Mouse (Mus musculus) megakaryocyte progenitor cell, adult 5-6 weeks (primary cell): ENCODE measurements at regions not wholly inside any gene's neighbourhood (a gene's known extent, or its start where the extent isn't known, plus 50 kb on each side); places are given as distances from the start of the nearest gene placed in this dataset.
A peak's percentile ranks its signal among the peaks of the same experiment; 100 is the strongest.

ENCODE experiments used
- ATAC-seq: replicated peaks from 2 replicates; pipeline ENCODE4 v1.8.0; 2016; ENCODE audit warnings: mild to moderate bottlenecking, moderate TSS enrichment, inconsistent platforms; ENCODE audit not compliant: poor library complexity

GRCm38 (mm10) chr1:13424524-13424923 is 2010.6 kb downstream of the A830018L16Rik start:
- ATAC-seq: peak; percentile 42

GRCm38 (mm10) chr1:13425601-13426327 is 2011.9 kb downstream of the A830018L16Rik start:
- no peak for ATAC-seq

GRCm38 (mm10) chr1:13426328-13427067 is 2012.6 kb downstream of the A830018L16Rik start:
- ATAC-seq: peak; percentile 76

GRCm38 (mm10) chr1:13427068-13427434 is 2013.1 kb downstream of the A830018L16Rik start:
- ATAC-seq: no peak

- peak; percentile 23 for ATAC-seq
Observed at GRCm38 (mm10) chr1:13427501-13428207, 2013.7 kb downstream of the A830018L16Rik start.

GRCm38 (mm10) chr1:13437747-13438394 is 2024.0 kb downstream of the A830018L16Rik start:
- ATAC-seq: no peak

GRCm38 (mm10) chr1:13442366-13442765 is 2028.5 kb downstream of the A830018L16Rik start:
- ATAC-seq: no peak

GRCm38 (mm10) chr1:13454534-13454933 is 2040.6 kb downstream of the A830018L16Rik start:
- ATAC-seq: peak; percentile 46; the same call in 1 of the 2 replicates

- no peak for ATAC-seq
Observed at GRCm38 (mm10) chr1:13455572-13455971, 2041.7 kb downstream of the A830018L16Rik start.

GRCm38 (mm10) chr1:13464311-13464710 is 2050.4 kb downstream of the A830018L16Rik start:
- ATAC-seq: no peak

GRCm38 (mm10) chr1:13467174-13467573 is 2053.3 kb downstream of the A830018L16Rik start:
- no peak for ATAC-seq

- ATAC-seq: no peak
Observed at GRCm38 (mm10) chr1:13467886-13468630, 2054.2 kb downstream of the A830018L16Rik start.

- peak; percentile 71 for ATAC-seq
Observed at GRCm38 (mm10) chr1:13494727-13495404, 2081.0 kb downstream of the A830018L16Rik start.

GRCm38 (mm10) chr1:13496386-13496785 is 2082.5 kb downstream of the A830018L16Rik start:
- ATAC-seq: no peak

- peak; percentile 80 for ATAC-seq
Observed at GRCm38 (mm10) chr1:13500456-13500855, 2086.6 kb downstream of the A830018L16Rik start.

GRCm38 (mm10) chr1:13501938-13502337 is 2088.0 kb downstream of the A830018L16Rik start:
- ATAC-seq: no peak

- ATAC-seq: peak; percentile 100
Observed at GRCm38 (mm10) chr1:13513761-13514160, 2099.9 kb downstream of the A830018L16Rik start.
